In genomic region chr9:42278046-42278445, GRCm38 (mm10) we compare ENCODE assay signal across 27 mouse cellular contexts.
"Had no signal": no experiment of that assay in that cellular context is flagged by ENCODE, and none has a peak within 500 bp of the region (broad histone marks: within the 10 kb centered on the region; RNA-seq: fewer than 3 reads in every experiment).

No protein-coding gene starts in this region.

- H3K9ac ChIP-seq: embryonic facial prominence, embryonic 12.5 days; embryonic facial prominence, embryonic 13.5 days; embryonic facial prominence, embryonic 15.5 days; forebrain, embryonic 12.5 days; forebrain, embryonic 13.5 days; forebrain, embryonic 15.5 days; forebrain, postnatal 0 days had no signal

- H3K27me3 ChIP-seq: embryonic facial prominence, embryonic 12.5 days; embryonic facial prominence, embryonic 13.5 days; embryonic facial prominence, embryonic 15.5 days; forebrain, embryonic 13.5 days; forebrain, embryonic 15.5 days had no signal

- H3K4me1 ChIP-seq: embryonic facial prominence, embryonic 10.5 days; embryonic facial prominence, embryonic 12.5 days; embryonic facial prominence, embryonic 13.5 days; embryonic facial prominence, embryonic 15.5 days; forebrain, embryonic 10.5 days; forebrain, embryonic 12.5 days; forebrain, embryonic 13.5 days; forebrain, embryonic 15.5 days had no signal

- H3K36me3 ChIP-seq: embryonic facial prominence, embryonic 10.5 days; embryonic facial prominence, embryonic 12.5 days; embryonic facial prominence, embryonic 13.5 days; embryonic facial prominence, embryonic 15.5 days; forebrain, embryonic 10.5 days; forebrain, embryonic 12.5 days; forebrain, embryonic 15.5 days had no signal

- H3K4me3 ChIP-seq: embryonic facial prominence, embryonic 10.5 days; embryonic facial prominence, embryonic 12.5 days; embryonic facial prominence, embryonic 13.5 days; embryonic facial prominence, embryonic 15.5 days; erythroblast, embryonic 14.5 days; forebrain, embryonic 10.5 days; forebrain, embryonic 12.5 days; forebrain, embryonic 13.5 days; forebrain, embryonic 15.5 days; gastrocnemius, adult 2 months; heart, adult 2 months had no signal

- H3K9me3 ChIP-seq: embryonic facial prominence, embryonic 10.5 days; embryonic facial prominence, embryonic 12.5 days; embryonic facial prominence, embryonic 13.5 days; embryonic facial prominence, embryonic 15.5 days; forebrain, embryonic 10.5 days; forebrain, embryonic 12.5 days; forebrain, embryonic 13.5 days; forebrain, embryonic 15.5 days had no signal

- H3K4me2 ChIP-seq: embryonic facial prominence, embryonic 12.5 days; embryonic facial prominence, embryonic 13.5 days; embryonic facial prominence, embryonic 15.5 days; forebrain, embryonic 12.5 days; forebrain, embryonic 13.5 days; forebrain, embryonic 15.5 days had no signal

- DNase-seq: cerebellum, adult 2 months; cerebellum, adult 8-10 months; cerebellum, adult 9-10 months; cerebellum, adult 9-11 months; cerebellum, postnatal 10 days; cerebellum, postnatal 14 days; cerebellum, postnatal 25 days; cerebellum, postnatal 36 days; embryo, embryonic 11 days; forebrain, postnatal 0 days; gastrocnemius, adult 2 months; gastrocnemius, postnatal 10 days; gastrocnemius, postnatal 14 days; gastrocnemius, postnatal 25 days; gastrocnemius, postnatal 36 days; heart, adult 2 months had no signal

- ATAC-seq: forebrain, embryonic 13.5 days; forebrain, embryonic 14.5 days; forebrain, embryonic 15.5 days; forebrain, embryonic 16.5 days; forebrain, postnatal 0 days had no signal

- H3K27ac ChIP-seq: embryonic facial prominence, embryonic 10.5 days; embryonic facial prominence, embryonic 12.5 days; embryonic facial prominence, embryonic 13.5 days; embryonic facial prominence, embryonic 15.5 days; forebrain, embryonic 10.5 days; forebrain, embryonic 12.5 days; forebrain, embryonic 13.5 days; forebrain, embryonic 15.5 days; gastrocnemius, adult 2 months; heart, adult 2 months had no signal
